Mouse (Mus musculus) frontal cortex, postnatal 10 days (tissue): ENCODE measurements at regions not wholly inside any gene's neighbourhood (a gene's known extent, or its start where the extent isn't known, plus 50 kb on each side); places are given as distances from the start of the nearest gene placed in this dataset.
A peak's percentile ranks its signal among the peaks of the same experiment; 100 is the strongest.
"Not testable (repeated sequence)": the region's sequence is repeated elsewhere in the genome, so short reads cannot be mapped to it uniquely, and the experiment has no call there.

Source experiments
- DNase-seq, 2 experiments: peaks; one replicate each; pipeline ENCODE4 v3.0.0; 2022; ENCODE audit warnings: low spot score in 2 of 2, mixed read lengths in 1 of 2

DNA sequence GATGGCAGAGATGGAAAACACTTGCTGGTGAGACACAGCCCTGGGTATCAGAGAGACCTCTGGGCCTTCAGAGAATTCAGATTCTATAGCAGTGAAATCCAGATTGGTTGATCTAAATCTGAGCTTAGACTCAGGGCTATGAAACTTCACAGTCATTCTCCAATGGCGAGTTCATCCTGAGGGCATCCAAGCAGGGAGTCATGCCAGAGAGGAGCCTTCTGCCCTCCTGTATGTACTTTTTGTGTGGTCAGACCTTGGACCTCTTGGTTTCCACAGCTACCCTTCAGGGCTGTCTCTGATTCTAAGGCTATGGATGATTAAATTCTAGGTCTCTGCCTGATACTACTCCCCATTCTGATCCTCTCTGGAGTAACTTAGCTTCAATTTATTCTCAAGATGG is 122.0 kb upstream of the Mettl15 start:
- no peak for DNase-seq

DNA sequence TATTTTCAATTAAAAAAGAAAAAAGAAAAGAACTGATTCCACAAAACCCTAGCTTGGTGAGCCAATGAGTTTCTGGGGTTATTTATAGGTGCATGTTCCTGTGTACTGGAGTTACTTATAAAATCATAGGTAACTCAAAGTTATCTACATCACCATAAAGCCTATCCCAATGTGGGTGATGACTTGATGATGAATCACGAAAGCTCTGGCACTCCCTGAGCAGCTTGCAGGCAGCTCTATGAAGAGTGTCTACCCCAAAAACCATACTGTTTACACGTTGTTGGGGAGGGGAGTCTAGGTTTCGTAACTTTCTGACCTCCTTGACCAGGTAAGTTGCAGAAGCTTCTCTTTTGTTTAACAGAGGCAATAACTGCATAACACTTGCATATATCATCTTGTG is 123.7 kb upstream of the Mettl15 start:
- no peak for DNase-seq

DNA sequence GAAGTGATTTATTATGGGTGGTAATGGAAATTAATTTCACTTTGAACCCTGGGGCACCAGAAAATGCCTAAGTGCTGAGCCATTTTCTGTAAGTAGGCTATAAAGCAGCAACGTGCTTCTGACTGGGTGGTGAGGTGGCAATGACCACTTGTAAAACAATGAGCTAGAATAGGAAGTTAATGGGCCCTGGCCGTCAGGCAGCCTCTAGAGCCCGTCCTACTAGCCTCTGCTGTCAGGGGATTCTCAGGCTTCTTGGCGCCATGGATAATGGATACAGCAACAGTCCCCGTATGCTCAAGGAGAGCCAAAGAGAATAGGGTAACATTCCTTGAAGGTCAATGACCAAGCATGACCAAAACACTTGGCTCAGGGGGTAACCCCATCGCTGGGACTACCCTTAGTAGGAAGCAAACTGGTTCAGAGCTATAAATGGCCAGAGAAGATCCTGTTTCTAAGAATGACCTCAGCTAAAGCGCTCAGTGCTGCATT is 126.1 kb upstream of the Mettl15 start:
- DNase-seq = no peak

DNA sequence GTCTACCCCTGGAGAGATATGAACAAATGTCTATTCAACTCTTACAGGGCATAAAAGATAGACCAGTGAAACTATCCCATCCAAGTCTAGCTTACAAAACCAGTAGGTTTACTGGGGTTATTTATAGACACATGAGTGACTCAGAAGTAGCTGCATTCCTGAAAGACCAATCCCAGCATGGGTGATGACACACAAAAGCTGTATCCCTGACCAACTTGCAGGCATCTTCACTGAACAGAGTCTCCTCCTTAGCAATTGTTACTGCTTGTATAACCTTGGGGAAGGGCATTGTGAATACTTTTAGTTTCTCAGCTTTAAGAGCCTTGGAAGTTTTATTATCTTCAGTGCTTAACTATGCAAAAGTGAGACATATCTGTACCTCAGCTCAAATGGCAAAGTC is 139.6 kb upstream of the Mettl15 start:
- DNase-seq = no peak

DNA sequence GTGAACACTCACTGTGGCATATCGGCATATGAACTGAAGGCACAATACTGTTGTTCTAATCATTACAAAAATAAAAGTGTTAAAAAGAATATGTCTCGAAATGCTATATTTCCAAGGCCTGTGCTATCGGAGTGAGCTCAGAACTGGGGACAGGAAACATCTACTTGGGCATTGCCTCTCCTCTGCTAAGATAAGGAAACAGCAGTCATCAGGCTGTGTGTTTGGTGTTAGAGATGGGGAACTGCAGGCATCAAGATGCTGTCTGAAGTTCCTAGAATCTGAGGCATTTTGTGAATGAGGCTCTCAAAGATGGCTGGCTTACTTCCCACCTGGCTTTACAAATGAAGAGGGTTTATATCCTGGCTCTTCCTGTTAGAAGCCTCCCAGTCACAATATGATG is 150.6 kb upstream of the Mettl15 start:
- DNase-seq = no peak

DNA sequence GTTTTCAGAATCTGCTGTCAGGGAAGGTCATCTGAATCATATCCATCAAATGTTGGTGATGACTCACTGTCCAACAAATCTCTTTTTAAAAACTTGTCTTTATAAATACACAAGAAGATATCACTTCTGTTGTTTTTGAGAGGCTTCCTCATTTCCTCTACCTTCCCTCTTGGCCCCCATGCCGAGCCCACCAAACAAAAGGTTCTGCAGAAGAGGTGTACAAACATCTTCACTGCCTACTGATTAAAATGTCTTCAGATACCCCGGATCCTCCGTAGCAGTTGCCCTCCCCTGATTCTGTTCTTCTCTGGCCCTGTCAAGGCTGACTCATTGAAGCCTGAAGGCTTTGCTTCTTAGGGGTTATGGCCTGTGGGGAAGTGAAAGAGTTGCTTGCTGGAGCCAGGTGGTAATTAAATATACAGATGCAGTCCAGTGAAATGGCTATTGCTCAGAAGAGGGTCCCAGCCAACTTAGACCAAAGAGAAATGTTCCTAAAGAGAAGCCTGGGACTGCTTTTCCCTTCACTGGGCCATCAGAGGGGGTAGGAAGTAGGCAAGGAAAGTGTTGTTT is 162.1 kb upstream of the Mettl15 start:
- no peak for DNase-seq

DNA sequence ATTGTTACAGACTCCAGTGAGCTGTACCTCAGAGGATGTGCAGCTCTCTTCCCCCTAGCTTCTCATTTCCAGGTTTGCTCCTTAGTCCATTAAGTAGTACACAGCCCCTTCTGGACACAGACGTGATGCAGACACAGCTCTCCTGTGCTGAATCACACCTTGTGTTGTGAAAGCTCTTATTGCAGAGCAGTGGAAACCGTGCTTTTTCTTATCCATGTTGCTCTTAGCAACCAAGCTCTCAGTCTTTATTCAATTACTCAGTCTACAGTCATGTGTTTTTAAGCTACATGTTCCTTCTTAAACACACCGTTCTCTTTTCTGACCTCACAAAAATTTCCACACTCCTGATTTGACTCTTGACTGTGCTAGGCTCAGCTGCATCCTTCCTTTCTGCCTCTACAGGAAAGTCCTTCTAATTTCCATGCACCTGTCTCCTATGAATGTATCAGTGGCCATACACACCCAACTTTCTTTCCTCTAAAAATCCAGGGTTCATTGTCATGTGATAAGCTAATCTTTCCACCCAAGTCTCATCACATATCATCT is 163.0 kb upstream of the Mettl15 start:
- DNase-seq = no peak

DNA sequence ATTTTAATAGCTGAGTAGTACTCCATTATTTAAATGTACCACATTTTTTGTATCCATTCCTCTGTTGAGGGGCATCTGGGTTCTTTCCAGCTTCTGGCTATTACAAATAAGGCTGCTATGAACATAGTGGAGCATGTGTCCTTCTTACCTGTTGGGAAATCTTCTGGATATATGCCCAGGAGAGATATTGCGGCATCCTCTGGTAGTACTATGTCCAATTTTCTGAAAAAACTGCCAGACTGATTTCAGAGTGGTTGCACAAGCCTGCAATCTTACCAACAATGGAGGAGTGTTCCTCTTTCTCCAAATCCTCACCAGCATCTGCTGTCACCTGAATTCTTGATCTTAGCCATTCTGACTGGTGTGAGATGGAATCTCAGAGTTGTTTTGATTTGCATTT is 181.7 kb upstream of the Mettl15 start:
- DNase-seq = not testable (repeated sequence)

DNA sequence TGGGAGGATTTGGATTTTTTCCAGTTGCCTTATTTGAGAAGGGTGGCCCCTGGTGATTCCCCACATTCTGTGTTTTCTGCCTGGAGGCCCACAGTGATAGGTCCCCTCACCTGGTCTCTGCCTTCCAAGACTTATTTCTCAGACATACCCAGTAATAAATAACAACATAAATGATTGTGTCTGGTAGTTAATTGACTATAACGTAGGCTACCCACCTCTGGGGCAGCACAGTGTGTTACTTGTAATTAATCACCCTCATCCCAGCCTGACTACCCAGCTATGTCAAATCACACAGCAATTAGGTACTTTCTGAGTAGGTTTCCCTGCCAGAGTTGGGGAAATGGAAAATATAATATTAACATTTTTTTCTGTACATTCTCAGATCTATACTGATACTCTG is 190.2 kb upstream of the Bdnf start:
- DNase-seq = no peak

DNA sequence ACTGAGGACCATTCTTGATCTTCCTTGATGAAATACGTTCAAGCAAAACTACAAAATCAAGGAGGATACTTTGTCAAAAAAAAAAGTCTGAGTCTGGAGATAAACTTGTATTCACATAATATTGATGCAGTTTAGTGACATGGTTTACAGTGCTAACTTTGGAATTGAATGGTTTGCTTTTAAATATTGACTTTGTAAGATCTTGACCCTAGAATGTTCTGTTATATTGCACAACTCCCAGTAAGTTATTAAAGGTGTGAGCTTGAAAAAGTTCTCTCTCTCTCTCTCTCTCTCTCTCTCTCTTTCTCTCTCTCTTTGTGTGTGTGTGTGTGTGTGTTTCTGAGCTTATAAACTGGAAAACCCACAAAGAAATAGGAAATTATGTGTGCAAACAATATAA is 186.9 kb upstream of the Bdnf start:
- DNase-seq = no peak

DNA sequence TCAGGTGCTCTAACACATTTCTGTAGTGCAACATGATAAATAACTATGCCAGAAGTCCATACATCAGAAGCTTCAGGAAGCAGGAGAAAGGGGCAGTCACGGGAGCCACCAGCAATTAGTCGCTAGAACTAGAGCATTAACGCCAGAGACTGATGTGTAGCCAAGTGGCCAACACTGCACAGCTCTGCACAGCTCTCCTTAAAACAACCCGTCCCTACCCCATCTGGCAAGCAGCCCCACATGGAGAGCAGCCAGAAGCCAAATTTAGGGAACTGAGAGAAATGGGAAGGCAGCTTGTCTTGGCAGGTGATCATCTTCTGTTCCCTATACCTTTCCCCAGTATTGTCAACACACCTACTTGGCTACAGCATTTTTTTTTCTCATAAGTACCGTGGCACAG is 172.3 kb upstream of the Bdnf start:
- DNase-seq = peak; percentile 14 to 16

DNA sequence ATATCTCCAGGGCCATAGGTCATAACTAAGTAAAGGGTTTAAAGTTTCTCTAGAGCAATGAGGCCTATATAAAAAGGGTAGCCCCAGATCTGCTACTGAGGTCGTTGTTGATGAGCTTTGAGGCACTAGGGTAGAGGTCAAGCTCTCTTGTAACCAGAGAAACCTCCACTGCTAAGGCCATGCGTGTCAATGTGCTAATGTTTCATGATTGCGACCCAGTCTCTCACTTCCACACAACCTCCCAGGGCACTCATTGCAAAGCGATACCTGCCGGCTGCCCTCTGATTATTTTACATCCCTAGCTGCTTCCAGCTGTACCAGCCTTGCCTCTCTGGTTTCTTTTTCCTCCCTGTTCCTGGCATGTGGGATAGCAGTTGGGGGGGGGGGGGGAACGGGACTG is 169.6 kb upstream of the Bdnf start:
- DNase-seq = no peak

DNA sequence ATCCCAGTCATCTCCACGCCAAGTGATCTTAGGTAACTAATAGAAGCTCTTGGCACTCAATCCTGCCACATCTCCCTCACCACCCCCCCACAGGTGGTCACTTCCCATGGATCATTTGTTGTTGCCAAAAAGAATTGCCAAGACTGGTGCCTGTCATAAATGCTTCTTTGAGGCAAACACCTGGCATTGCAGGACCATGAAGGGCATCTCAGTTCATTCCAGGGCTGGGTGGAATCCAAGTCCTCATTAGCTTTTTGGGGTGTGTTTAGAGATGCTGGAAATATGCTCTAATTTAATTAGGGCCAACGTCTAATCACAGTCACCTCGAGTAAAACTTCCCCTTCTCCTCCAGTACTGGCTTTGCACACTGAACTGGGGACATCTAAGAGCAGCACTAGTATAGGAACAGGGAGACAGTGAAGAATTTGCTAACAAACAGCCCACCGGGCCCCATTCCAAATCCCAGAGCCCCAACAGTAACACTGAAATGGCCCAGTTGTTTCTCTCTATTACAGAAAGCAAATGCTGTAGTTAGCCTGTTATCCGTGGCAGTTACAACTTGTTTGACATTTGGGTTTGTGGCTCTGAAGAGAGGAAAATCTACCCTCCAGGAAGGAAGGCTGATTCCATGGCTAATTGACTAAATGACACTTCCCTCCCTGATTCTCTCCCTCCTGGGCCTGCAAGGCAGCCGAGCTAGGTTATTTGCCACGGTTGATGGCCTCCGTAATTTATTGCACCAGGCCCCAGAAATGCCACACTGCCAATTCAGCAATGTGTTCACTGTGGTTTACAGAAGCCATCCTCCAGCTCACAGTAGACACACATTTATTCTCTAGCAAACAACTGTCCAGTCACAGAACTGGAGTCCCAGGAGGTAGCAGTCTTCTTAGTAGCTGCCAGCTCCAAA is 164.2 kb upstream of the Bdnf start:
- DNase-seq = no peak

DNA sequence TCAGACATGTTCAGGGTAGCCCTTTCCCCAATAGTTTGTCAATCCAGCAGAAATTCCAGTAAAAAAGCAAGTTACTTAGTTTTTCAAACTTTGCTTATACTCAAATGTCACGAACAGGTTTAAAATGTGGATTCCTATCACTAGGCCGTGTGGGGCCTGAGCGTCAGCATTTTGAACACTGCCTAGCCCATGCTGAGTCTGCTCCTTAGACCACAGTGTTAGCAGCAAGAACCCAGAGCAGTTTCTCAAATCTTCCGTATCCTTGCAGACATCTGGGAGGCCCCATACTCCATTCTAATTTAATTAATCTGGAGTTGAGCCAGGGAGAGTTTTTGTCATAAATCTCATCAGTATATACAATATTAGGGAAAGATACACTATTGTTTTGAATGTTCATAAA is 163.4 kb upstream of the Bdnf start:
- DNase-seq = no peak

DNA sequence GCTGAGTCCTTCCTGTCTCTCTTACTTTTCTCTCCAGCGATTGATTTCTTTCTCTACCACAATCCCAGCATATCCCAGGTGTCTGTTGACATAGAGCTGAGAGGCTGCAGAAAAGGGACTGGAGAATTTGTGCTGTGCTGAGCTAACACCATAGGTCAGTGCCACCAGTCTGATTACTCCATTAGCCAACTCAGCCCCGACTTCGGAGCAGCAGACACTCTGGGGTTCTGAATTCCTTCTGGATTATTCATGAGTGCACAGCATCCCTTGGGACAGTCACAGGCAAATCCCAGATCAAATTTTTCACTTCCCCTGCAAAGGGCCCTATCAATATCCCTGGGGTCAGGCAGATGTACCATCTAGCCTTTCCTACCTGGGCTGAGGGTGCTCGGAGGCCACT is 155.2 kb upstream of the Bdnf start:
- no peak for DNase-seq

DNA sequence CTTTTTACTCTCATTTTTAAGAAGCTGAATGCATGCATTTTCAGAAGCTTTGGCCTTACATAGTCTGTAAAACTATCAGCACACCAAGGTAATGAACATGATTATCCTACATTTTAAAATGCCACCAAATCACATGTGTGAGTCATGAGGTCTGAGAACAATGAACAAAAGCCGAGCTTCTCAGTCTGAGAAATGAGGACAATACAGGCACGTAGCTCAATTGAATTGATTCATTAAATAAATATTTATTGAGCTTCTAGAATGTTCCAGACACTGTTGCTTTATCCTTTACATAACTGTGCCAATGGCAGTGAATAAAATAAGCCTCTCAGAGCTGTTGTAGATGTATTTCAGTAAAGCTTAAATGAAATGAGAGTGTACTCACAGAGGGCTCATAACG is 154.0 kb upstream of the Bdnf start:
- DNase-seq = no peak

DNA sequence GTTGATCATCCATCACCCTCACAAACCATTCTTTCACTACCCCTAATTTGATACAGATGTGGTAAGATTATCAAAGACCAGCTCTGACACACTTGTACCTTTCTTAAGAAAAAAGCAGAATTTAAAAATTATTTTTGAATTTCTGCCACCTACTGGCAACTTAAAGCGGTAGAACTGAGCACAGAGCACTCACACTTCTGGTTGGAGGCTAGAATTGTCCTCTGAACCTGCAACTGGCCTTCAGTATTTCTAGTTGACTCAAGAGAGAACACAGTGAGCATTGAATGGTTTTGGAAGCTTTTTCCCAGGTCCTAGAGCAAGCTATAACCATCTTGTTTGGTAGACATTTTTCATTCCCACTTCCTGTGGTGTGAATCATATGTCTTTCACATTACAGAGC is 135.0 kb upstream of the Bdnf start:
- DNase-seq = no peak

DNA sequence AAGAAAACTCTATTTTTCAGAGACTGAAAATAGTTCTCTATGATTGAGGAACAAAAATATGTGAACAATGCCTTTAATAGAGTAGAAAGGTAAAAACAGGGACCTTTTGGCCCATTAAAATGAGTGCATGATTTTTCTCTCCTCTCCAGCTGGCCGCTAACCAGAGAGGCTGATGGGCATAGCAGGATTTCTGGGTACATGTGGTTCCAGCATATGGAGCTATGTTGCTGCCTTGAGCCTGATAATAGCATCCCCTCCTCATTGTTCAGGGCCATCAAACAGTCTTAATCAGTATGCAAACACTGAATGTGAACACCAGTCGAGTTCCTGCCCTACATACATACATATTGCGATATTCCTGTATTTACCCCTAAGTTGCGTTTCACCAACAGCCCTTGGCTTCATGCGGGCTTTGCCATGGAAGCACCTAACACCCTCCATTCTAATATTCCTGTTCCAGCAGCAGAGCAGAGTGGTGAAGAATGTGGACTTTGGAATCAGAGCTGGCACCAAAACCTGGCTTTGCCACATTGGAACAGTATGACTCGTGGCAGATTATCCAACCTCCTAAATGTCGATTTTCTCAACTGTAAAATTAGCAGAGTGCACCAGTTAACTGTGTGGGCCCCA is 127.9 kb upstream of the Bdnf start:
- no peak for DNase-seq

DNA sequence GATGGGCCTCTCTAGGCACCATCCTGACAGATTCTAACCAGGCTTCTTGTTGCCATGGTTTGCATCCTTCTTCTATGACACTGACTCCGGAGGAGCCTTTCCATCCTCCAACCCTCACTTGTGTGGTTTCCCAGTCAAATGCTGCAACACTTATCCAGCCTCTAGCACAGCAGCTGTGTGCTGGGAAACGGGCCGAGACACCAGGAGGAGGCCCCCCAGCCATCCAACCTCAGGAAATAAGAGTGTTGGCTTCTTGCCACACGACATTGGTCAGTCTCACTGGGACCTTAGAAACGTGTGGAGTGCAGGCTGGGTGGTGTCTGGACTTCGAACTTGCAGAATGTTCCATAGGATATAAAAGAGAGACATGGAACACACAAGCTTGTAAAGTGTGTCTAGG is 119.9 kb upstream of the Bdnf start:
- no peak for DNase-seq

DNA sequence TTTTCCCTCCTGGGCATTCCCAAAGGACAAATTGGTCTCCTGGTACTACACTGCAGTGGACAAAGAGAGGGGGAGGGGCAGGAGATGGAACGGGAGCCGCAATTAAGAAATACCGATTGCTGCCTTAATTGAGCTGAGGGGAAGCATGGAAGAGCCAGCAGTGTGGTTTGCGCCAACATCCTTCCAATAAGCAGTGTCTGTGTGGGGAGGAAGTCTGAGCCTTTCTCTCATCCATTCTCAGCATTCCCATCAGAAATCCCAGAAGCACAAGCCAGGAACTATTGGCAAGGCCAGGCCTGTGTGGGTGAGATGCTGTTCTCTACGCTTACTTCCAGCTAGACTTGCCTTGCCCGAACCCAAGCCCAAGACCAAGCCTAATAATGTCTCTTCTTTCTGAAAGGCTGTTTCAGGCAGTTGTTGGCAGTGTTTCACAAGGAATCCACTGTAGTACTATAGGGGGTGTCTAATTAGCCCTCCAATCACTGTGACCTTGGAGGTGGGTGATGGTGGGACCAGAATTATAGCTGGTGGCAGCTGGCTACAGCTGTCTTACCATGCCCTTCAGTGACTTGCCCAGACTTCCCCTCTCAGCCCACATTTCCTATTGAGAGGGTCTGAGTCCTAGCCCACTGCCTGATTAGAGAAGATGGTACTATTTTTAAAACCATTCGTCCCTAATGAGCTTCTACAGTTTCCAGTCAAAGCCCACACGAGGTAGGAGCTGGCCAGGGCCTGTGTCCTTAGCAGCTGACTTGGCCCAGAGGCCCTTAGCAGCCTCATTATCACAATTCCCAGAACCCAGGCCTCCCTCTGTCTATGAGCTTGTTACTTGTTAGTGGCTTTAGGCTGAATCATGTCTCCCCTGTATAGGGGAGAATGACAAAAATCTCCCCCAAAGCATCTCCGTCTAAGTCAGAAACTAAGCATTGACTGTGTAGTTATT is 115.1 kb upstream of the Bdnf start:
- peak; percentile 15 to 38 for DNase-seq

DNA sequence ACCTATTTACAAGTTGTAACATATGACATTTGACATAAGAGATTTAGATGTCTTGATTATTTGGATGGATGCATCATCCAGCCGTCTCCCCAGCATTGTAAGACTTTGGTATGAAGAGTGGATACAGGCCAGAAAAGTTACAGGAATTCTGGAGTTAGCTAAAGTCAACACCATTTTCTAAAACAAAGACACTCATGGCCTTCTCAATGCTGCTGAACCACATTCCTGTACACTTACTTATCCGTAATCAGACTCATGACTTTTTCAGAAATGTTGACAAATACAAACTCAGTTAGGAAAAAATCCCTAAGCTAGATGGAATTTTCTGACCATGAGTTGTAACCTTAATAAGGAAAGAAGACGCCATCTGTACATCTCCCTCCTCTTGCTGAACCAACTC is 111.5 kb upstream of the Bdnf start:
- DNase-seq = no peak

DNA sequence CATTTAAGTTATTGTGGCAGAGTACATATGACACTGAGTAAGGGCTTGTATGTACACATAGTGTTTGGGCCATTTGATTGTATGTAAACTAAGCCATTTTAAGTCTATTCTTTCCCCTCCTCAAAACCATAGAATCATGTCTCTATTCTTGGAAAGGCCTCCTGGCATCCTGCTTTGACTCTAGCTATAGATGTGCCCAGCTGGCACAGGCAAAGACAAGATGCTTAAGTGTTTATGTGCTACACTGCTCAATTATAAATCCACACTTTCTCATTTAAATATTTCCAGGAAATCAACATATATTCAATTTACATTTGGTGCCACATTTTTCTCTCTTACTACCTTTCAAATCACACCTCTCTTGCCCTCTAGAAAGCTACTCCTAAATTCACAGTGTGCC is 97.6 kb upstream of the Bdnf start:
- no peak for DNase-seq
